Mouse (Mus musculus) B cell, adult 2 months (primary cell): Measurements from ENCODE around the gene C2cd4c.

Source experiments
- DNase-seq, 2 experiments: peaks; one replicate each; pipeline ENCODE4 v3.0.0; 2022

C2cd4c gene

DNA sequence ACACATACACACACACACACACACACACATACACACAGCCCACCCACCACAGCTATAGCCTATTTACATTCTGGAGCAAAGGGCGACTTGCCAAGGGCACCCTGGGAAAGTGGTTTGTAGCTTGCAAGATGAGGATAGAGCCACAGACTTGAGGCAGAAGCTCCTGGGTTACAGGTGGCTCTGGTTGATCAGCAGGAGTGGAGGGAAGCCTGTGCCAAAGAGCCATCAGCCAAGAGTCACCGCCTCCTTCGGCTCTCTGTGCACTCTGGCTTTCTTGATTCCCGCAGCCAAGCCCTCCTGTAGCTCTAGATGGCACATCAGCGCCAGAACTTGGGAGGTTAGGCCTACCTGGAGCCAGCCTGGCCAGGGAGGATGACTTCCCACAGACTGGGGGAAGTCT is 2.5 kb downstream of the C2cd4c start:
- no peak for DNase-seq

DNA sequence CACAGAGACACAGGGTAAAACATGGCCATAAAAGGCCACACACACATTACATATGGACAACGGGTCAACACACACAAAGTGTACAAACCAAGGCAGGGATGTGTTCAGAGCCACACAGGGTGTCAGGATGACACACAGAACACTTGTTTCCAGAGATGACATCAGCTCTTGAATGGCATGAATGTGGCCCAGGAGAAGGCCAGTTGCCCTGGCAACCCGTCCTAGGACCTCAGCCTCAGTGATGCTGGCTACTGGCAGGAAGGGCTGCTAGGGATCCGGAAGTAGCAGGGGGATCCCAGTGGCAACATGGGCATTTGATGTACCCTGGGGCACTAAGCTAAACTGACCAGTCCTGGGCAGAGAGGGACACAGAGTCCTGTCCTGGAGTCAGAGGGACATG is 4.5 kb downstream of the C2cd4c start:
- DNase-seq, result no peak

DNA sequence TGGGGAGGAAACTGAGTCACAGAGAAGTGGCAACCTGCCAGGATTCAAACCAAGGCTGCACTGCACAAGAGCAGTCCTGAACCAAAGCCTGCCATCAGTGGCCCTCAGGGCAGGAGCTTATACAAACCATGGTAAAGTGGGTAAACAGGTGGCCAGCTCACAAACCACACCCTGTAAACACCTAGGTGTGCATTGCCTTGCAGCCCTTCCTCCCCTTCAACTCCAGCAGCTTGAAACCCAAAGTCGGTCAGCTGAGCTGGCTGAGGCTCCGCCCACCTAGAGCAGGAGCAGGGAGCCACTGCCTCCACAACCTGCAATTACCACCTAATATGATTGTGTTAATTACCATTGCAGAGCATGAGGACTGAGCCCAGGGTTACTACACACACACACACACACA is 5.9 kb downstream of the C2cd4c start:
- no peak for DNase-seq

DNA sequence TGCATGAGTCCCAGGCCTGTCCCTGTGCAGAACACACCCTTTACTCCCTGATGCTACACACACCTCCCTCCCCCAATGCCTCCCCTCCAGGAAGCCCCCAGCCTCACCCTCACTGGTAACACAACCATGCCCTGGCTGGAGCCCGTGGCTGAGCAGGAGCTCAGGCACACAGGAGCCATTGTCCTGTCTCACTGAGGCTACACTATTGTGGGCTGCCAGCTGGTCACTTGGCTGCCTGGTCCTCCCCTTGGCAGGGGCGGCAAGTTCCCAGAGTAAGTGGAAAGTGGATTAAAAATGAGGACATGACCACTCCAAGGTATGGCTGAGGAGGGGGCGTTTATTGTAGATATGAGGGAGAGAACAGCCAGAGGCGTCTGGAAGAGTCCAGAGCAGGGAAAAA is 7.3 kb downstream of the C2cd4c start:
- DNase-seq, result no peak

DNA sequence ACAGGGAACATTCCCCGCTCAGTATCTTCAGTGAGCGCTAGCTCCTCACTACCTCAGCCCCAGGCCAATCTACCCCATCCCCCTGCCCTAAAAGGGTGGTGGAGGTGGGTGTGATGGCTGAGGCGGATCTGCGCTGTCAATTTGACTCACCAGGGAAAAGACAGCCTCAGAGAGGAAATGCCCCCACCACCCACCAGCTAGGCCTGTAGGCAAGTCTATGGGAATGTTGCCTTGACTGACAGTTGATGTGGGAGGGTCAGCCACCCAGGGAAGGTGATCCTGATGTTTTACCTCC is 15.9 kb downstream of the C2cd4c start:
- DNase-seq, result no peak

DNA sequence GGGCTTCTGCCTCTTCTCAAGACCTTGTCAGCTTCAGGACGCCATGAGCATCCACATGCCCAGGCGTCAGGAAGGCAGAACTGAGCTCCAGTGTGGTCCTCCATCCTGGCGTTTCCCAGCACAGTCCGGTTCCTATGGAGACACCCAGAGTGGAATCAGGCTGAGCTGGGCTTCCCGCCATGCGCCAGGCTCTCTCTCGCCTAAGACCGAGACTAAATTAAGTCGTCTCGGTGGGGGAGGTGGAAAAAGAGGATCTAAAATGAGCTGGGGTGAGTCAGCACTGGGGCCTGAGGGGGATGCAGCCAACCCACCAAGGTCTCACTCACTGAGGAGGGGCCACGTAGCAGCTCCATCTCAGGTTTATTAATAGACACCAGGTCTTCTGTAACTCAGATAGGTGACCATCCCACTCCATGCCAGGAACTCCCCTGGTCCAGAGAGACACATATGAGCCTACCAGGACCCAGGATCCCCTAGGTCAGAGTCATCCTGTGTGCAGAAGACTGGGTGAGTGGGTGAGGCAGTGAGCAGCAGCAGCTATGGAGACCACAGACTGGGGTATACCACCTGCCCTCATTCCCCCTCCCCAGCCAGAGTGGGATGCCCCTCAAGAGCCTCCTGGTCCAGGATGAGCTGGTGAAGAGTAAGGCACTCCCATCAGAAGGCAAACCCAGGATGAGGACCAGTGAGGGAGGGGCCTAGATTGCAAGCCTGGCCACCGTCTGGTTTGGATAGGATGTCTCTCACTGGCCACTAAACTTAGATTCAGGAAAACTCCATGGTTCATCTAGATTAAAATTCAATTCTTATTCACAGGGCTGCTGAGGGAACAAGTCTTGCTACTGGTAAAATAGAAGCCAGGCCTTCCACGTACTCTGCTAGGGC is 16.5 kb downstream of the C2cd4c start:
- no peak for DNase-seq

DNA sequence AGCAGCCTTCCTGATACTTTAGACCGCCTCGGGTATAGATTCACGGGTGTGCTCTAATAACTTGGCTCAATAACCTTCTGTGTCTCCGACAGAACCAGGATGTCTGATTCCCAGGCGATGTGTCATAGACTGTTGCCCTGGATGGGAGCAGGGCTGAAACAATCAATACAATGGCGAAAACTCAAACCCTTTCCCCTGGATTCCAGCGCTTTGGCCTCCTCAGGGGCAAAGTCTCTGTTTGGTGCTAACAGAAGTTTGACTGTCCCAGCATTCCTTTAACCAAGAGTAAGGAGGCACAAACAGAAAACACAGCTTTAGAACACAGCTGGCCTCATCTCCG is 18.3 kb downstream of the C2cd4c start:
- DNase-seq, result no peak

DNA sequence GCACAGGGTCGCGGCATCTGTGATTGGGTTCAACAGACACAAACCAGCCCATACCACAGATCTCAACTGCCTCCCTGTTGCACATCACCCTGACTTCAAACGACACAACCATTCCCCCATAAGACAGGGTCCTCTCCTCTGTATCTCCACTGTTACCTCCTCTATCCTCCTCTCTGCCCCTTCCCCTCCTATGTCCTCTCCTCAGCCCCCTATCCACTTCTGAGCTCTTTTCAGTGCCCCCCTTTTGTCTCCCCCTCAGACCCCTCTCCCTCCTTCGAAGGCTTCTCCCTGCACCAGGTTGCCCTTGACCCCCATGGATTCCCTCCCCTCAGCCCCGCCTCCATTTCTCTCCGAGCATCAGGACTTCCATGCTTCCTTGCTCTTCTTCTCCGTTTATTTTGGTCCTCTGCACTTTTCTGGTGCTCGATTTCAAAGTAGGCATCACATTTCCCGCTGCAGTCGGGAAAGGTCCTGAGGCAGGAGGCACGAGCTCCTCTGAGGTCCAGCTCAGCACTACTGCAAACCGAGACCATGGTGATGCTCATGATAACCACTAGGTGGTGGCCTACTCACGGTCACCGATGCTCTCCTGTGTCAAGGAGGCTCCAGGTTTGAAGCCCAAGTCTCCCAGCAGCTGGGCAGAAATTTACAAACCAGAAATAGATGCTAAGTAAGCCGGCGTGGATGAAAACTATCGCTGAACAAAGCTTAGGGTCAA is 18.8 kb downstream of the C2cd4c start:
- peak; percentile 52 to 53 for DNase-seq

DNA sequence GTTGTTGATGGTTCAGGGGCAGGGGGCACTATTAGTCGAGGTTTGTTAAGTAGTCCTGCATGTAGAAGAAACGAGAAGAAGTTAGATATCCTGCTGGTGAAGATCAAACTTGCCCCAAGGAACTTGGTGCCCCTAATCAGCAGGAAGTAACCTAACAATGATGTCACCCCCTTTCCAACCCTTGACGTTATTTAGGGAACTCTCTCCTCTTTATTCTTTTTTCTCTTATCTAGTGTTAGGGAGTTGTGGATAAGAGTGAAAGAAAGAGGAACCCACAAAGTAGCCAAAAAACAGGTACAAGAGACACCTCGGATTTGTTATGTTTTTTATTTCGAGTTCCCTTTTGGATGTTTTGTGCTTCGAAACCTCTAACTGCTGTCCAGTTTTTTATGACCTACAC is 19.7 kb downstream of the C2cd4c start:
- no peak for DNase-seq

DNA sequence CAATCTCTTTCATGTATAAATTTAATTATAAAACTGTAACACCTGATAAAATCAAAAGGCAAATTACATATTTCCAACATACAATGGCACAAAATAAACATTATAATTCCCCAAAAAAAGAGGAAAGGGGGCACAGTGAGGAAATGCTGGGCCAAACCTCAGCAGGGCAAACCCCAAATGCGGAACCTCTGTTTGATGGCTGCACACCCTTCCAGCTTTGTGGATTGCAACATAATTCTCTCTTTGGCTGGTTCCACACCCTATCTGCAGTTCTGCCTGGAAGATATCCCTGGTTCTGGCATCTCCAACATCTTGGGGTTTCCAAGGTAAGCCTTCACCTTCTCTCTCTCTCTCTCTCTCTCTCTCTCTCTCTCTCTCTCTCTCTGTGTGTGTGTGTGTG is 23.1 kb downstream of the C2cd4c start:
- DNase-seq, result no peak

DNA sequence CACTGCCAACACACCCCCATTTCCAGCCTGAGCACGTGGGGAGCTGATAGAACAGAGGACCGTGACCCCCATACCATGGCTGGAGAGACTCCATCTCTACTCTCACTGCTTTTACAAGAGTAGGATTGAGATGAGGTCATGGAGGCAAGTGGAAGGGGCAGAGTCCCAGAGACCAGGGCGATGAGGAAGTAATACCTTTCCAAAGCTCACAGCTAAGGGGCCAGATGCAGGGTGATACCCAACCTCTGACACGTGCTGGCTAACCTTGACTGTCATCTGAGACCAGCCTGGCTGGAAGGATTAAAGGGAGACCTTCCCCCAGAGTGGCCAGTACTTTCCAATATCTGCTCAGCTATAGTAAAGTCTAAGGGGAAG is 26.1 kb downstream of the C2cd4c start:
- DNase-seq, result no peak

DNA sequence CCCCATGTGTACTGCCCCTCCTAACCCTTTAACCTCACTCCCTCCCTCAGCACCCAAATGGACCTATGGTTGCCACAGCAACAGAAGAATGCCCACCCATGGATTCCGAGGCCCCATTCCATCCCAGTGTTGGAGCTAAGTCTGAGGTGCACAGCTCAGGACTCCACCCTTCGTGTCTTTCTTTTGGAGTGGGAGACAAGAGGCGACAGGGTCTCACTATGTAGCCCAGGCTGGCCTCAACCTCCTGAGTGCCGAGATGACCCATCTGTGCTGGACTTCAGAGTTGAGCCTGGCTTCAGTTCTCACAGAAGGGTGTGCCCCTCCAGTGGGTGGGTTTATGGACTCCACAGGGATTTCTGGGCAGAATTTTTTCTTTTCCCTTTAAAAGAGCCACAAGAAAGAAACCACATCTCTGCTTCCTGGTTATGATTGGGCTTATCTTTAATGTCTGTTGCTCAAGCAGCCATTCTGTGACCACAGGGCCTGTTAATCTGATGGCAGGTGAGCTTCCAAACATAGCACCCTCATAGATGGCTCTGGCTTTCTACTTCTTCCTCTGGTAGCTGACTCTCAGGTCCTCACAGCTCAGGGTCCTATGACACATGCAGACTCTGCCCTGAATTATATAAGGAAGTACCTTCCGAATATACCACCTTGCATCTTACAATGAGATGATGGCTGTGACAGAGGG is 26.6 kb downstream of the C2cd4c start, which contains the start of gene Theg:
Theg (minus strand) TSS at position 271 of the 691 bp plus-strand sequence.
- no peak for DNase-seq

DNA sequence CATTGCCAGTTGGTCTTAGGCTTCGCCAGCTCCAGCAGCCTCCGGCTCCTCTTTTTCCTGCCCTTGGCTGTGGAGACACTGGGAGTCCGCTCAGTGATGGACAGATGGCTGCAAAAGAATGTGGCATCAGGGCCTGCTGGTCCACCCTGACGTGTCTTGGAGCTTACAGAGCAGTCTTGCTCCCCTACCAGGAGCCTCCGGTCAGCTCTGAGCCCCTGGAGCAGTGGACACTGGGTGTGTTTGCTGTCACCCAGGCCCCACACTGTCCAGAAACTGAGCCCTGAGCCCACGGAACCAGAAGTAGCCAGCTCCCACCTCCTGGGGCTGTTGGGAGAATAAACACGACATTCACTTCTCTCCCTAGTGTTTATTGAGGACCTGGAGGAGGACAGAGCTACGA is 27.6 kb downstream of the C2cd4c start:
- DNase-seq, result no peak

DNA sequence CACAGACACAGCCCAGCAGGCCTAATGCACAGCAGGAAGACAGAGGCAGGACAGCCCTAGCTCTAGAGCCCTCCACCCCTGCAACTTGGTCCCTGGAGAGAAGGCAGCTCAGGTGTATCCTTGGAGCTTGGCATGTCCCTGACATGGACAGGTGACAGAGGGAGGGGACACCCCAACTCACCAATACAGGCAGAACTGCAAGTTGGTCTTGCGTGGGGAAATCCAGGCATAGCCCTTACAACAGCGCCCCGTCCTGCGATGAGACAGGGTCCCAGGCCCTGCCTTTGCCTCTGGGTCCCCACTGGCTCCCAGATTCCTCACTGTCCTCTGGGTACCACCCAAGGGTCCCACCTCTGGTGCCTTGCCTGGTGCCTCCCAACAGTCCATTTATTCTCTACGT is 28.1 kb downstream of the C2cd4c start:
- no peak for DNase-seq

DNA sequence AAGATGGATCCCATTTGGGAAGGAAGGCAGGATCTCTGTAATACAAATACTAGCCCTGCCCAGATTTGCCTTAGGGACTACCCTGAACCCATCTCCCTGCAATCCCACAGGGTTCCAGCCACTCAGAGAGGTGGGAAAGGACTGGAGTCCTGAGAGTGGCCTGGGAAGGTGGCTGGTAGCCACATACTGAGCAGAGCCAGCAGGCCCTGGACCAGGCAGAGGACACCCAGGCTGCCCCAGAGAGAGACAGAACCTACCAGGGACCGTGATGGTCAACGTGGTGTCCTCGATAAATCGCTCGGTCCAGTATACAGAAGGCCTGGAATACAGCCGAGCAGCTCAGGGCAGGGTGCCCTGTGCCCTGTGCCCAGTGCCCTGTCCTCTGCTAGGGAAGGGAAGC is 28.7 kb downstream of the C2cd4c start:
- DNase-seq, result no peak

DNA sequence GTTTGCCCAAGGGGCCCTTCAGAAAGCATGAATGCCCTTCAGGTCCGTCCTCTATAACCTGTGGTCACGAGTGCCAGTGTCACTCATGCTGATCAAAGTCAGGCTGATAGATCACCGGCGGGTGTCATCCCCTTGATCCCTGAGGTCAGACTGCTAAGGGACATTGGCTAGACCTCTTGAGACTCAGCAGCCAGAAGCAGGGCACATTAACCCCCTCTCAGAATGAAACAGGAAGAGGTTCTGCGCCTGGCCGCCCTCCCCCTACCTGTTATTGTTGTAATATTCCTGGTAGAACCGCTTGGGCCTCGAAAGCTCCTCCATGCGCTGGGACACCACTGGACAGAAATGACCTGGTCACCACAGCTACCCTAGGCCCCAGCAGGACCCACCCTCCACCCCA is 29.4 kb downstream of the C2cd4c start:
- peak; percentile 53 to 55 for DNase-seq

DNA sequence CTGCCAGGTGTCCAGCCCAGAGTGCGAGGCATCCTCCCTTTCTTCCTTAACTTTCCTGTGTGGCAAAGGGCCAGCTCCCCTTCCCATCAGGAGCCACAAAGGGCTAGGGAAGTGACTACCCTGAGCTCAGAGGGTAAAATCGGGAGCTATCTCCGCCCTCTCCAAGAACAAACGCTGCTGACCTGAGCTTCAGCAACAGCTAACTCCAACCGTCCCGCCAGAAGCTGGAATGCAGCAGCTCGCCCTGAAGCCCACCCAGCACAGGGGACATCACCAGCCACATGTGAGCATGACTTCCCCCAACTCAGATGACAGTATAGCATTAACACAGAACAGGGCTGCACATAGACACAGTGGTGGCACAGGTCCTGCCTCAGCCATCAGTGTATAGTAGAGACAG is 29.8 kb downstream of the C2cd4c start:
- DNase-seq, result no peak

DNA sequence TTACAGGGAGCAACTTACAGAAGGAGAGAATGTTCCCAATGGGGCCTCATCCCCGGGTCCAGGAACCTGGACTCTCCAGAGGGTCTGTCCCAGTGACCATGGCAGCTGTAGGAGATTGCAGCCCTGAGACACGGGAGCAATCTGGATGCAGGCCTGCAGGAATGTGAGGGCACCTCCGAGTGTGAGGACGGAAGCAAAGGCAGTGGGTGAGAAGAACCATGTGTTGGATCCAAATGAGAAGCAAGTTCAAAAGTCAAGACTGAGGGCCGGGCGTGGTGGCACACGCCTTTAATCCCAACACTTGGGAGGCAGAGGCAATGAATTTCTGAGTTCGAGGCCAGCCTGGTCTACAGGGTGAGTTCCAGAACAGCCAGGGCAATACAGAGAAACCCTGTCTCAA is 32.3 kb downstream of the C2cd4c start:
- DNase-seq, result no peak

DNA sequence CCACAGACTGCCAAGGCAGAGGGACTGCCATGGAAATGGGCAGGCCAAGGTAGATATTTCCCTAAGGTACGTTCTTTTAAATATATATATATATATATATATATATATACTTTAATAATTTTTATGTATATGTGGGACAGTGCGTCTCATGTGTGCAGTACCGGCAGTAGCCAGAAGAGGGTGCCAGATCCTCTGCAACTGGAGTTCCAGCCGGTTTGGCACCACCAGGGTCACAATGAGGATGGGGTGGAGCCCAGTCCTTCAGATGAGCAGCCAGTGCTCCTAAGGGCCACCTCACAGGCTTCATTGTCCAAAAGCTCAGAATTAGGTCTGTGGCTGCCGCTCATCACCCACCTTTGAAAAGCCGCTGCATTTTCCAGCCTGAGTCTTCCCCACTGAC is 33.0 kb downstream of the C2cd4c start:
- peak; percentile 74 for DNase-seq

DNA sequence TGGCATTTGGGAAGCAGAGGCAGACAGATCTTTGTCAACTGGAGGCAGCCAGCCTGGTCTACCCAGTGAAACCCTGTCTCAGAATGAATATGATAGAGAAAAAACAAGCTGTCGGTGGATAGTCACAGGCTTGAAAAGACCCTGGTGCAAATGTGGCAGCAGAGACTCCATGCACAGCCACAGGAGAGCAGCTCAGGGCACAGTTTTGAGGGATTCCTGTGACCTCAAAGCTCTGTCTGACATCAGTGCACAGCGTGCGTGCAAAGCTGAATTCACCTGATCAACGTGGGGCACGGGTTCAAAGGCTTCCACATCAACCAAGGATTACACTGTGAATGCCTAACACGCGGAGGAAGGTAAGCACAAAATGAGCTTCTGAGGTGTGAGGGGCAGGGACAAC is 33.5 kb downstream of the C2cd4c start:
- no peak for DNase-seq

DNA sequence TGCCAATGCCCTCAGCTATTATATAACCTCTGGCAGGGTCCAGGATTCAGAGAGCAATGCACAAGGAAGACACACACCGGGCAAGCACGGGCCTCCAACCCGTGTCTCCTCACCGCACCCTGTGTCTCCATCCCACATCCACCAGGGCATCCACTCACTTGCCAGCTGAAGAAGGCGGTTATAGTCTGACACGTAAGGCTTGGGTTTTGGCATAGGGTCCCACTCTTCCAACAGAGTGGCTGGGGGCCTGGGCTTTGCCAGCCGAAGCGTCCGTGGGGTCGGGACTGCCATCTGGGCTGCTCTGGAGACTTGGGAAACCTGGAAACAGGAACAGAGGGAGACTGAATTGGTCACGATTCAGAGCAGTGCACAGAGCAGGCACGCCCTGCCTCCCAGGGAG is 34.0 kb downstream of the C2cd4c start:
- DNase-seq, result no peak

DNA sequence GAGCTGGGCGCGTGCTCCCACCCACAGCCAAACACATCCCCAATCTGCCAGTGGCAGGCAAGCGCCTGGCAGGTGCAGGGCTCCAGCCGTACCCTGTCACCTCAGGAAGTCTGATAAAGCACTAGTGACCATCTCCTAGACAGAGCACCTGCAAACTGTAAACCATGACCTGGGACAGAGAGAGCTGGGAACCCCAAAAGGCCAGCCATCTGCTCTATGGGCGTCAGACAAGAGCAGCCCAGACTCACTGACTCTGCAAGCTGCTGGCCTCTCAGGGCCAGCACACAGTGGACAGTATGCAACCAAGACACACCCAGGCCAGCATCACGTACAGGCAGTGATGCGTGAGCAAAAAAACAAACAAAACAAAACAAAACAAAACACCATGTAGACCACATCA is 34.9 kb downstream of the C2cd4c start:
- DNase-seq, result no peak

DNA sequence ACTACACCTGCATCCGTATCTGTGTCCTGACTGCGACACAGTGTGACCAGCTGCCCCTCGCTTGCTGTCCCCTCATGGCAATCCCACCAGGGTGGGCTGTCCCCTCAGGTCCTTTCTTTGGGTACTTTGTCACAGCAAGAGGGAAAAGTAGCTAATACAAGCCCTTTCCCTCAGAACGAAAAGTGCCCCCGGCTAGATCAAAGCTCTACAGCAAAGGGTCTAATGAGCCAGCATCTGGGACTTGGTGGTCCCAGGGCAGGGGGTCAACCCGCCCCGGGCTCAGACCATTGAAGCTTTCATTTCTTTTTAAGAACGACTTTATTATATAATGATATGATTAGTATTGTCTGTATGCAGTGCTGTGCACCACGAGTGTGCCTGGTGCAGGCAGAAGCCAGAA is 35.5 kb downstream of the C2cd4c start:
- DNase-seq, result no peak

DNA sequence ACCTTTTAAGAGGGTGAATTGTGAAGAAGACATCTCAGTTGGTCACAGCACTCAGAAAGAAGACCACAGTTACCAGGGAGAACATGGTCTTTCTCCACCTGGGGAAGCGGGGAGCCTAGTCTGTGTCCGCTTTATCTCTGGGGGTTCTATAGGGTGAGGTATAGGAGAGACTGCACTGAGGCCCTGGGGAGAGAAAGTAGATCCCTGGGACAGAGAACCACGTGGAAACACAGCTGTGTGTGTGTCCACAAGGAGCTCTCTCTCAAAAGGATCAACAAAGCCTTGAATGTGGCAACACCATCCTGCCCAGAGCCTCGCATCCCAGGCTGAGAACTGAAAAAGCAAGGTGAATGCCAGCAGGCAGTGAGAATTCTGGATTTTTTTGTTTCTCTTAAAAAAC is 36.4 kb downstream of the C2cd4c start:
- no peak for DNase-seq
